20 mouse cellular contexts compared by ENCODE assay signal in the genomic region with DNA sequence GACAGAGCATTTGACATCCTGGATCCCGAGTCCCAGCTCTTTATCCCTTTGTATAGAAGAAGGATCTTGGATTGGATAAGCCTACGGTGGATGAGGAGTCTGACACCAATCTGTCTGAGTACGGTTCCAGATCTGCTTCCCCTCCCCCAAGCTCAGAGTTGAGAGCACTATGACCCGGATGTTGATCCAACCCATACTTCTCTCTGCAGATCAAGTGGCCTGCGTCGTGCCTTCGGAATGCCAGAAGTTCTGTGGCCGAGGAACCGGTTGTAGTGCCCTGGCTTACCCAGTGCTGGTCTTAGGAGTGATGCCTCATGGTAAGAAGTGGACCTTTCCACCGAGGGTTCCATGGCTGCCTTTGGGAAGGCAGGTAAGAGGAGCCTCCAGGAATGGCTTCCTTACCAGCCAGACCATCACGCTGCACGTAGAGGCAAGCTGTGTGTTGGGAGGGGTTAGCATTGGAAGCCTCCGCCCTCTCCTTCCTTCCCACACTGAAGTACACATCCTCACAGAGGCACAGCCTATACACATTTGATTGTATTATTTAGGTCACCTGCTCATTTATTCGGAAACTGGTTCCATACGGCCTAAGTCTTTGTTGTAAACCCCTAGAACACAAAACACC. TPM values are rescaled to one million over a fixed set of nuclear protein-coding genes. Genes with fewer than 3 reads are reported as not detected.
DNase-seq lines count a peak whose midpoint lies in the region; ATAC-seq and TF ChIP-seq lines count a peak whose summit lies in the region.
"Had no signal": no experiment of that assay in that cellular context is flagged by ENCODE, and none has a peak within 500 bp of the region (broad histone marks: within the 10 kb centered on the region; RNA-seq: fewer than 3 reads in every experiment).

No protein-coding gene starts in this region.

- peaks cover 7% of the 10 kb centered on the region for H3K4me1 ChIP-seq in forebrain, embryonic 16.5 days (replicated peaks; ENCODE audit: control insufficient read depth, insufficient read depth, low read length)
- H3K4me1 ChIP-seq in forebrain, embryonic 10.5 days, result no peaks in the 10 kb centered on the region
- no peaks in the 10 kb centered on the region for H3K4me1 ChIP-seq in lung, postnatal 0 days (ENCODE audit: insufficient read depth, low read depth, low read length)
- 0 out of 2 replicates have a peak, but pooled peaks cover 3% of the 10 kb centered on the region for H3K4me1 ChIP-seq in embryonic facial prominence, embryonic 10.5 days
- H3K4me1 ChIP-seq: embryonic facial prominence, embryonic 12.5 days; forebrain, embryonic 12.5 days; heart, embryonic 12.5 days; hindbrain, embryonic 10.5 days; intestine, embryonic 15.5 days had no signal

- DNase-seq in forebrain, embryonic 10.5 days (ENCODE audit: extremely low spot score, low spot score), result no peak
- DNase-seq in lung, postnatal 0 days (ENCODE audit: low spot score), result peak; percentile 41
- DNase-seq in lung, postnatal 4 days, result no peak
- peak; percentile 84 for DNase-seq in R1 (ENCODE audit: low read depth, low spot score)
- no peak for DNase-seq in embryonic facial prominence, embryonic 10.5 days (ENCODE audit: low spot score)
- DNase-seq in embryo, embryonic 10.5 days (ENCODE audit: low spot score), result no peak
- DNase-seq: adrenal gland, postnatal 10 days; cerebellum, postnatal 10 days; embryo, embryonic 11 days; gastrocnemius, postnatal 36 days; kidney, adult 18-20 months had no signal

- 88% methylated on average over 15 of the region's 15 CpGs for WGBS in forebrain, embryonic 16.5 days
- 92% methylated on average over 15 of the region's 15 CpGs for WGBS in forebrain, embryonic 10.5 days
- 61% methylated on average over 15 of the region's 15 CpGs for WGBS in lung, postnatal 0 days
- 88% methylated on average over 15 of the region's 15 CpGs for WGBS in embryonic facial prominence, embryonic 10.5 days

- peak overlapping the region; percentile 78 for H3K27ac ChIP-seq in forebrain, embryonic 16.5 days (ENCODE audit: low read length)
- H3K27ac ChIP-seq in forebrain, embryonic 10.5 days, result no peak overlapping the region
- H3K27ac ChIP-seq in lung, postnatal 0 days (ENCODE audit: low read length), result no peak overlapping the region
- H3K27ac ChIP-seq in embryonic facial prominence, embryonic 10.5 days (replicated peaks), result no peak overlapping the region
- H3K27ac ChIP-seq: embryonic facial prominence, embryonic 12.5 days; forebrain, embryonic 12.5 days; hindbrain, embryonic 10.5 days; hindbrain, embryonic 14.5 days; intestine, embryonic 15.5 days had no signal

- no peak overlapping the region for H3K9ac ChIP-seq in forebrain, embryonic 16.5 days (replicated peaks; ENCODE audit: low read depth, low read length)
- H3K9ac ChIP-seq in lung, postnatal 0 days (replicated peaks; ENCODE audit: low read depth), result no peak overlapping the region
- H3K9ac ChIP-seq: embryonic facial prominence, embryonic 12.5 days; forebrain, embryonic 12.5 days; heart, embryonic 12.5 days; hindbrain, embryonic 14.5 days; intestine, embryonic 15.5 days had no signal

- H3K36me3 ChIP-seq in forebrain, embryonic 16.5 days (ENCODE audit: control insufficient read depth, insufficient read depth), result no peaks in the 10 kb centered on the region
- no peaks in the 10 kb centered on the region for H3K36me3 ChIP-seq in forebrain, embryonic 10.5 days (replicated peaks)
- no peaks in the 10 kb centered on the region for H3K36me3 ChIP-seq in lung, postnatal 0 days (ENCODE audit: insufficient read depth, low read length)
- H3K36me3 ChIP-seq in embryonic facial prominence, embryonic 10.5 days (replicated peaks), result no peaks in the 10 kb centered on the region
- H3K36me3 ChIP-seq: embryonic facial prominence, embryonic 12.5 days; forebrain, embryonic 12.5 days; heart, embryonic 12.5 days; hindbrain, embryonic 10.5 days; intestine, embryonic 15.5 days had no signal

- TF ChIP-seq EP300 in lung, postnatal 0 days (IDR thresholded peaks at IDR 0.05), result no peak

- no peak overlapping the region for H3K4me2 ChIP-seq in forebrain, embryonic 16.5 days (ENCODE audit: low read length)
- no peak overlapping the region for H3K4me2 ChIP-seq in lung, postnatal 0 days (replicated peaks; ENCODE audit: low read depth, low read length)
- H3K4me2 ChIP-seq: embryonic facial prominence, embryonic 12.5 days; forebrain, embryonic 12.5 days; heart, embryonic 12.5 days; hindbrain, embryonic 14.5 days; intestine, embryonic 15.5 days had no signal

- no peaks in the 10 kb centered on the region for H3K27me3 ChIP-seq in forebrain, embryonic 16.5 days (replicated peaks; ENCODE audit: control insufficient read depth, insufficient read depth, low read length)
- no peaks in the 10 kb centered on the region for H3K27me3 ChIP-seq in forebrain, embryonic 10.5 days (ENCODE audit: poor library complexity, severe bottlenecking)
- H3K27me3 ChIP-seq in lung, postnatal 0 days (replicated peaks; ENCODE audit: insufficient read depth, low read length), result no peaks in the 10 kb centered on the region
- H3K27me3 ChIP-seq in embryonic facial prominence, embryonic 10.5 days (replicated peaks; ENCODE audit: low read depth, poor library complexity, severe bottlenecking), result no peaks in the 10 kb centered on the region
- H3K27me3 ChIP-seq: CH12.LX; embryonic facial prominence, embryonic 12.5 days; forebrain, embryonic 12.5 days; heart, embryonic 12.5 days; intestine, embryonic 15.5 days had no signal

- TF ChIP-seq CTCF in lung, postnatal 0 days (IDR thresholded peaks at IDR 0.05), result no peak

- ATAC-seq in forebrain, embryonic 16.5 days, result no peak
- ATAC-seq in lung, postnatal 0 days, result peak; percentile 53
- ATAC-seq: intestine, embryonic 15.5 days; Patski had no signal

- no peak overlapping the region for H3K4me3 ChIP-seq in forebrain, embryonic 16.5 days (replicated peaks; ENCODE audit: low read length)
- H3K4me3 ChIP-seq in forebrain, embryonic 10.5 days, result no peak overlapping the region
- no peak overlapping the region for H3K4me3 ChIP-seq in lung, postnatal 0 days (ENCODE audit: low read depth, low read length)
- H3K4me3 ChIP-seq in embryonic facial prominence, embryonic 10.5 days, result no peak overlapping the region
- H3K4me3 ChIP-seq: embryonic facial prominence, embryonic 12.5 days; forebrain, embryonic 12.5 days; heart, embryonic 12.5 days; hindbrain, embryonic 10.5 days; intestine, embryonic 15.5 days had no signal

- no peaks in the 10 kb centered on the region for H3K9me3 ChIP-seq in forebrain, embryonic 16.5 days (ENCODE audit: control insufficient read depth, low read length)
- no peaks in the 10 kb centered on the region for H3K9me3 ChIP-seq in forebrain, embryonic 10.5 days
- no peaks in the 10 kb centered on the region for H3K9me3 ChIP-seq in lung, postnatal 0 days (ENCODE audit: low read length)
- H3K9me3 ChIP-seq in embryonic facial prominence, embryonic 10.5 days, result no peaks in the 10 kb centered on the region
- H3K9me3 ChIP-seq: embryonic facial prominence, embryonic 12.5 days; forebrain, embryonic 12.5 days; heart, embryonic 12.5 days; hindbrain, embryonic 10.5 days; intestine, embryonic 15.5 days had no signal

RNA-seq across cellular contexts. Expression of a gene that starts 38.7 kb away (rescaled TPM):
- polyA plus RNA-seq in forebrain, embryonic 16.5 days (2015; fragmentation: Nextera tagmentation; extraction: Ambion mirVana), result 12.1 and 12.5 TPM in 2 replicates
- polyA plus RNA-seq in forebrain, embryonic 10.5 days (2016; fragmentation: Nextera tagmentation; extraction: Ambion mirVana), result 35.5 and 38.1 TPM in 2 replicates
- 8.8 and 9.4 TPM in 2 replicates for polyA plus RNA-seq in lung, postnatal 0 days (2015; fragmentation: Nextera tagmentation; extraction: Ambion mirVana)
- polyA plus RNA-seq in embryonic facial prominence, embryonic 10.5 days (2016; fragmentation: Nextera tagmentation; extraction: Ambion mirVana), result 38.4 and 41.2 TPM in 2 replicates

RNA-seq across cellular contexts. Expression of a gene that starts 39.4 kb away (rescaled TPM):
- not detected in 2 replicates for polyA plus RNA-seq in forebrain, embryonic 16.5 days (2015; fragmentation: Nextera tagmentation; extraction: Ambion mirVana)
- 0.12 and 0.19 TPM in 2 replicates for polyA plus RNA-seq in forebrain, embryonic 10.5 days (2016; fragmentation: Nextera tagmentation; extraction: Ambion mirVana)
- polyA plus RNA-seq in lung, postnatal 0 days (2015; fragmentation: Nextera tagmentation; extraction: Ambion mirVana), result 0.12 TPM in 1 of 2 replicates, not detected in the other
- polyA plus RNA-seq in embryonic facial prominence, embryonic 10.5 days (2016; fragmentation: Nextera tagmentation; extraction: Ambion mirVana), result 0.10 TPM in 1 of 2 replicates, not detected in the other
- polyA plus RNA-seq: embryonic facial prominence, embryonic 12.5 days; forebrain, embryonic 12.5 days; heart, embryonic 12.5 days; hindbrain, embryonic 10.5 days; hindbrain, embryonic 14.5 days; intestine, embryonic 15.5 days; Patski had no signal

RNA-seq across cellular contexts. Expression of a gene that starts 50.9 kb away (rescaled TPM):
- 0.48 TPM in 1 of 2 replicates, not detected in the other for polyA plus RNA-seq in forebrain, embryonic 16.5 days (2015; fragmentation: Nextera tagmentation; extraction: Ambion mirVana)
- 0.48 and 0.63 TPM in 2 replicates for polyA plus RNA-seq in forebrain, embryonic 10.5 days (2016; fragmentation: Nextera tagmentation; extraction: Ambion mirVana)
- 8.8 and 10.1 TPM in 2 replicates for polyA plus RNA-seq in lung, postnatal 0 days (2015; fragmentation: Nextera tagmentation; extraction: Ambion mirVana)
- 0.42 and 1.1 TPM in 2 replicates for polyA plus RNA-seq in embryonic facial prominence, embryonic 10.5 days (2016; fragmentation: Nextera tagmentation; extraction: Ambion mirVana)
- polyA plus RNA-seq: forebrain, embryonic 12.5 days; Patski had no signal

RNA-seq across cellular contexts. Expression of a gene that starts 53.3 kb away (rescaled TPM):
- 0.20 TPM in 1 of 2 replicates, not detected in the other for polyA plus RNA-seq in forebrain, embryonic 16.5 days (2015; fragmentation: Nextera tagmentation; extraction: Ambion mirVana)
- polyA plus RNA-seq in forebrain, embryonic 10.5 days (2016; fragmentation: Nextera tagmentation; extraction: Ambion mirVana), result 0.26 TPM in 1 of 2 replicates, not detected in the other
- polyA plus RNA-seq in lung, postnatal 0 days (2015; fragmentation: Nextera tagmentation; extraction: Ambion mirVana), result 5.5 and 6.0 TPM in 2 replicates
- 0.29 and 0.56 TPM in 2 replicates for polyA plus RNA-seq in embryonic facial prominence, embryonic 10.5 days (2016; fragmentation: Nextera tagmentation; extraction: Ambion mirVana)

RNA-seq across cellular contexts. Expression of a gene that starts 57.4 kb away (rescaled TPM):
- 22.2 and 24.3 TPM in 2 replicates for polyA plus RNA-seq in forebrain, embryonic 16.5 days (2015; fragmentation: Nextera tagmentation; extraction: Ambion mirVana)
- polyA plus RNA-seq in forebrain, embryonic 10.5 days (2016; fragmentation: Nextera tagmentation; extraction: Ambion mirVana), result 22.5 and 24.6 TPM in 2 replicates
- polyA plus RNA-seq in lung, postnatal 0 days (2015; fragmentation: Nextera tagmentation; extraction: Ambion mirVana), result 118 and 127 TPM in 2 replicates
- polyA plus RNA-seq in embryonic facial prominence, embryonic 10.5 days (2016; fragmentation: Nextera tagmentation; extraction: Ambion mirVana), result 36.7 and 46.4 TPM in 2 replicates

Comparison
In these comparisons a context has a peak if more than half of its experiments do, and no peak if none do; other contexts are left out.
1. DNase-seq: peak in lung, postnatal 0 days (single experiment) and R1 (single experiment); none in forebrain, embryonic 10.5 days (single experiment), lung, postnatal 4 days (0 of 2), embryonic facial prominence, embryonic 10.5 days (single experiment) and embryo, embryonic 10.5 days (single experiment).